Mouse (Mus musculus) liver, embryonic 11.5 days (tissue): ENCODE measurements around the gene Yars. TPM values are rescaled to one million over a fixed set of nuclear protein-coding genes. Genes with fewer than 3 reads are reported as not detected.

Experiments
- ATAC-seq: fragments of 200-750 bp; cut with Nextera tagmentation; replicated peaks from 2 replicates; pipeline ENCODE4 v1.8.0; 2017; ENCODE audit warnings: moderate number of reproducible peaks, mild to moderate bottlenecking, moderate TSS enrichment, moderate library complexity; ENCODE audit not compliant: low FRiP score
- DNase-seq: peaks from one replicate; pipeline ENCODE4 v3.0.0-alpha.2; 2017; ENCODE audit warnings: low spot score
- H3K27ac ChIP-seq: fragments of 300-500 bp; sonication (generic); 2 replicates; pipeline ENCODE4 v1.5.1; 2014; ENCODE audit warnings: mild to moderate bottlenecking, low read depth, low read length, control low read depth
- H3K27me3 ChIP-seq: fragments of 300-500 bp; sonication (generic); replicated peaks from 2 replicates; pipeline ENCODE4 v1.6.1; 2014; ENCODE audit warnings: low read length, mixed read lengths; ENCODE audit not compliant: control insufficient read depth, insufficient read depth
- H3K36me3 ChIP-seq: fragments of 300-500 bp; sonication (generic); 2 replicates; pipeline ENCODE4 v1.6.1; 2014; ENCODE audit warnings: mild to moderate bottlenecking, low read length, moderate library complexity, mixed read lengths; ENCODE audit not compliant: control insufficient read depth, insufficient read depth
- H3K4me1 ChIP-seq: fragments of 300-500 bp; sonication (generic); replicated peaks from 2 replicates; pipeline ENCODE4 v1.6.1; 2014; ENCODE audit warnings: low read length, mixed read lengths; ENCODE audit not compliant: control insufficient read depth, insufficient read depth
- H3K4me2 ChIP-seq: fragments of 300-500 bp; sonication (generic); 2 replicates; pipeline ENCODE4 v1.6.1; 2014; ENCODE audit warnings: mild to moderate bottlenecking, control low read depth, moderate library complexity
- H3K4me3 ChIP-seq: fragments of 300-500 bp; sonication (generic); 2 replicates; pipeline ENCODE4 v1.5.1; 2014; ENCODE audit warnings: low read depth, low read length, control low read depth
- H3K9ac ChIP-seq: fragments of 300-500 bp; sonication (generic); 2 replicates; pipeline ENCODE4 v1.6.1; 2014; ENCODE audit warnings: low read depth, low read length, control low read depth
- H3K9me3 ChIP-seq: fragments of 300-500 bp; sonication (generic); 2 replicates; pipeline ENCODE4 v1.6.1; 2016; ENCODE audit warnings: low read length, inconsistent platforms, mixed read lengths; ENCODE audit not compliant: control insufficient read depth
- WGBS: fragments of 180-500 bp; shearing (Covaris S2); extraction: QIAGEN DNeasy Blood & Tissue Kit; methylation state at CpG from one replicate; pipeline ENCODE4 v1.1.7; 2014; 5-methylcytosine and 5-hydroxymethylcytosine counted together
- polyA plus RNA-seq: library from polyadenylated mRNA; unstranded; fragments of >200 nt; fragmentation: Nextera tagmentation; extraction: Ambion mirVana; gene quantifications from 2 replicates; pipeline ENCODE4 v1.2.1, GENCODE M21; 2014

The Yars gene
- polyA plus RNA-seq, 1 experiment from 2014 or later = 129 TPM

- Histone ChIP-seq H3K9ac (no peak overlapping the region), H3K4me3 (no peak overlapping the region), H3K27ac (no peak overlapping the region), H3K36me3 (no peaks in the 10 kb centered on the region), H3K27me3 (peaks cover 44% of the 10 kb centered on the region), H3K4me1 (peaks cover 36% of the 10 kb centered on the region), H3K9me3 (no peaks in the 10 kb centered on the region), H3K4me2 (no peak overlapping the region)
- 55% methylated on average over 8 of the region's 8 CpGs for WGBS
- no peak for ATAC-seq
- DNase-seq = no peak
Measured at GRCm38 (mm10) chr4:129230926-129231325, 41.4 kb downstream of the Yars start.

GRCm38 (mm10) chr4:129231594-129232450, 42.3 kb downstream of the Yars start:
- DNase-seq (no peak), ATAC-seq (0 out of 2 replicates have a peak, but pooled peaks have one; percentile 33)
- Histone ChIP-seq H3K4me2 (peak overlapping the region; percentile 27), H3K4me3 (no peak overlapping the region), H3K4me1 (peaks cover 39% of the 10 kb centered on the region), H3K27me3 (peaks cover 41% of the 10 kb centered on the region), H3K9me3 (no peaks in the 10 kb centered on the region), H3K36me3 (no peaks in the 10 kb centered on the region), H3K27ac (no peak overlapping the region), H3K9ac (peak overlapping the region; percentile 20; the same call in 1 of the 2 replicates)
- 66% methylated on average over 12 of the region's 12 CpGs for WGBS

GRCm38 (mm10) chr4:129232561-129233360, 43.2 kb downstream of the Yars start:
- Histone ChIP-seq H3K9me3 (no peaks in the 10 kb centered on the region), H3K9ac (no peak overlapping the region), H3K4me2 (no peak overlapping the region), H3K27ac (no peak overlapping the region), H3K36me3 (no peaks in the 10 kb centered on the region), H3K4me1 (peaks cover 40% of the 10 kb centered on the region), H3K4me3 (no peak overlapping the region), H3K27me3 (peaks cover 40% of the 10 kb centered on the region)
- ATAC-seq (no peak), DNase-seq (no peak)
- WGBS = 78% methylated on average over 9 of the region's 9 CpGs

DNA sequence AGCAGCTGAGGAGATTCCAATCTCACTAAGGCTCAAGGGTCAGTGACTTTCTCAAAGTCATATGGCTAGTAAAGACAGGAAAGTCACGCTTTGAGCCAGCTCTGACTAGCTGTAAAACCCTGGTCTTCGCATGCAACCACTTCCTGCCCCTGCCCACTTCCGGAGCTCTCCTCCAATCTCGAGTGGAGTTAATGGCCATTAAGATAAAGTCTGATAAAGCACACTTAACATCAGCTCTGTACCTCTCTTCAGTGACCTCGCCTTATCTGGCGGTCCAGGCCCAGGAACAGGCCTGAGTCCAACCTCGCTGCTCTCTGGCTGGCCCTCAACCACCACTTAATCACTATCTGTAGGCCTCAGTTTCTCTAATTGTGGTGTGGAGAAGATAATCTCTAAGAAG, 44.9 kb downstream of the Yars start:
- no peak overlapping the region for H3K9ac ChIP-seq
- peak; percentile 68 for ATAC-seq
- no peaks in the 10 kb centered on the region for H3K36me3 ChIP-seq
- peaks cover 54% of the 10 kb centered on the region for H3K4me1 ChIP-seq
- DNase-seq = no peak
- peak overlapping the region; percentile 56 for H3K27ac ChIP-seq
- H3K4me2 ChIP-seq = peak overlapping the region; percentile 48
- peaks cover 42% of the 10 kb centered on the region for H3K27me3 ChIP-seq
- H3K9me3 ChIP-seq = no peaks in the 10 kb centered on the region
- WGBS = 11% methylated on average over 7 of the region's 7 CpGs
- no peak overlapping the region for H3K4me3 ChIP-seq

DNA sequence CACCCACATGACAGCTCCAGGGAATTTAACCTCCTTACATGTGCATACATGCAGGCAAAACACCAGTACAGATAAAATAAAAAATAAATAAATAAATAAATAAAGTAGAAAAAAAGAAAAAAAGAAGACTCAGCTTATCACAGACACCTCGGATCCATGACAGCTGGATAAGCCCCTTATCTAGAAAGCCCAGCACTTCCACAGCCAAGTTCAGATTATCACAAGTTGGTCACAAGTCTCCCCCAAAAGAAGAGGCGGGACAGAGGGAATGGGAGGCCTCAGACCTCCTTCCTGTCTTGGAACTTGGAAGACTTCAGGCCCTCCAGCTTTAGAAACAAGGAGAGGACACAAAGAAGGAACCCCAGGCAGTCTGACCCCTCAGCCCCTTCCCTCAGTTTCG, 45.6 kb downstream of the Yars start:
- Histone ChIP-seq H3K9ac (peak overlapping the region; percentile 26; the same call in 1 of the 2 replicates), H3K36me3 (no peaks in the 10 kb centered on the region), H3K4me3 (no peak overlapping the region), H3K4me2 (peak overlapping the region; percentile 48), H3K9me3 (no peaks in the 10 kb centered on the region), H3K27ac (peak overlapping the region; percentile 56), H3K27me3 (peaks cover 39% of the 10 kb centered on the region), H3K4me1 (peaks cover 55% of the 10 kb centered on the region)
- 37% methylated on average over 3 of the region's 3 CpGs for WGBS
- DNase-seq = no peak
- peak; percentile 64 for ATAC-seq

GRCm38 (mm10) chr4:129236236-129236813, 46.8 kb downstream of the Yars start:
- Histone ChIP-seq H3K9me3 (no peaks in the 10 kb centered on the region), H3K27ac (no peak overlapping the region), H3K4me2 (no peak overlapping the region), H3K9ac (no peak overlapping the region), H3K4me3 (no peak overlapping the region), H3K27me3 (peaks cover 43% of the 10 kb centered on the region), H3K4me1 (peaks cover 49% of the 10 kb centered on the region), H3K36me3 (no peaks in the 10 kb centered on the region)
- 72% methylated on average over 8 of the region's 8 CpGs for WGBS
- ATAC-seq = no peak
- DNase-seq = no peak

DNA sequence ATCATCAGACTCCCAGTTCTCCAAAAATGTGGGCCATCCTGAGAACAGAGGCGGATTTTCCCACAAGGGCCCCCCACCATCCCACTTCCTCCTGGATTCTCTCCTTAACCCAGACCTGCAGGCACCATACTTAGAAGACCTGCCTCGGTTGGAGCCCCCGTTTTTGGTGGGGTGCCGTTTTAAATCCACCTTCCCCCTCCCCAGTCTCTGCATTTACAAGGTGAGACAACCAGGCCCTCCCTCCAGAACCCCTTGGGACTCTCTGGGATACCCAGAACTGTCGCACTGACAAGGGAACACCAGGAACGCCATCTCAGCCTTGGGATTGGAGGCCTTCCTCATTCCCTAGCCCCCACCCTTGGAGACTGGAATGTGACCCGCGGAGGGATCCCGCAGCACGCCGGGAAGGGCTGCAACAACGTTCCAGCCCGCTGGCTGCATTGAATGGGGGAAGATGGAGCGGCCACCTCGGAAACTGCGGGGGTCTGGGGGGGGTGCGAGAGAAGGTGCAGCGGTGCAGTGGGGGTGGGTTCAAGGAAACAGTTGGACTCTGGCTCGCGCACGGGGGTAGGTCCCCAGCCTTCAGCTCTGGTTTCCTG, 48.4 kb downstream of the Yars start:
- H3K36me3 ChIP-seq = no peaks in the 10 kb centered on the region
- peaks cover 40% of the 10 kb centered on the region for H3K27me3 ChIP-seq
- 13% methylated on average over 21 of the region's 21 CpGs for WGBS
- peak overlapping the region; percentile 73 for H3K4me3 ChIP-seq
- H3K9ac ChIP-seq = 0 out of 2 replicates have a peak overlapping the region, but pooled peaks have one; percentile 9
- no peak for DNase-seq
- H3K4me2 ChIP-seq = peak overlapping the region; percentile 99
- no peak for ATAC-seq
- H3K9me3 ChIP-seq = no peaks in the 10 kb centered on the region
- peaks cover 44% of the 10 kb centered on the region for H3K4me1 ChIP-seq
- H3K27ac ChIP-seq = no peak overlapping the region

DNA sequence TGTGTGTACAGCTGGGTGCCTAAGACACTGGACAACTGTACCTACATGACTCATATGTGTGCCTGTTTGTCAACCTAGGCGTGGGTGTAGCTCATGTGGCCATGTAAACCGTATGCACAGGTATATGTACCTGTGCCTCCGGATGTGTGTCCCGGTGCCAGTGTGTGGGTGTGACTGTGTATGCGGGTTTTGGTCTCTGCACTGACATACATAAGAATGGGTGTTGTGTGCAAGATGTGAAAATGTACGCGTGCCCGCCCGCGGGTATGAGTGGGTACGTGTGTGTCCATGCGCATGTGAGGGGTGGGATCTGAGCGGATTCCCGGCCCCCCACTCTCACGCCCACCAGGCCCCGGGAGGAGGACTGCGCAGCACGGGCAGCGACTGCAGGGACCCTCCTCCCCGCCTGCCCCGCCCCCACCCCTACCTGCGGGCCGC, 49.0 kb downstream of the Yars start:
- H3K27ac ChIP-seq = no peak overlapping the region
- peak overlapping the region; percentile 64 for H3K9ac ChIP-seq
- under 1% methylated on average over 23 of the region's 23 CpGs for WGBS
- peak overlapping the region; percentile 73 for H3K4me3 ChIP-seq
- H3K27me3 ChIP-seq = peaks cover 40% of the 10 kb centered on the region
- DNase-seq (no peak), ATAC-seq (no peak)
- H3K4me2 ChIP-seq = peak overlapping the region; percentile 99
- H3K9me3 ChIP-seq = no peaks in the 10 kb centered on the region
- no peaks in the 10 kb centered on the region for H3K36me3 ChIP-seq
- H3K4me1 ChIP-seq = peaks cover 44% of the 10 kb centered on the region
